Mouse (Mus musculus): ENCODE measurements around the gene Frg2f1.
A peak's percentile ranks its signal among the peaks of the same experiment; 100 is the strongest.
"Not testable (repeated sequence)": the region's sequence is repeated elsewhere in the genome, so short reads cannot be mapped to it uniquely, and the experiment has no call there.

Frg2f1 gene

DNA sequence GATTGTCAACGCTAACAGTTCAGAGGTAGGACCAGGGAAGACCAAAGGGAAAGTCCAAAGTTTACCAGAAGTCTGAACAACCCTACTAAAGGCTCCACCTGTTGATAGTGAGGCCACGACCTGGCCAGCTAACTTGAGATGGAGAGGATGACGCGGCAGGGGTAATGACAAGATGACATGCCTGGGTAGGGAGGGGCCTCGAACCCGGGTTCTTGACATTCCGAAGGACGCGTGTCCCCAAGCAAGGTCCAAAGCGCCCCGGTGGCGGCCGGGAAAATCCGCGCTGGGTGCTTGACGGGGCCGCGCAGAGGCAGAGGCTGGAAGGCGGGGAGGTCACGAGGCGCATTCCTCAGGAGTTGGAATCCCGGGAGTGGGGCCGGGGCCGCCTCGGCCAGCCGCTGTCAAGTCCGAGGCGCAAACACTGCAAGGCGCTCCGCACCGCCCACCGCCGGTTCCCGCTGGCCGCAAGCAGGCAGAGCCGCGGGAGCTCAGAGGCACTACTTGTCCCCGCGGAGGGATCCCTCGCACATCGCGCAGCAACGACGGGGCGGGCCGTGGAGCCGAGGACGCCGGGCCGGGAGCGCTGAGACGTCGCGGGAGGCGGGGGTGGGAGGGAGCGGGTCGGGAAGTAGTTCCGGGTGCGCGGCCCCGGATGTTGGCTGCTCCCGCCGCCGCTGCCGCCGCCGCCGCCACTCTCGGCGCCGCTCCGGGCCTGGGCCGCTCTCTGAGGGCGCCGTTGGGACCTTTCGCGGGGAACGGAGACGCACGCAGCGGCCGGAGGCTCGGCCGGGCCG is at the start of gene Frg2f1:
Gene Frg2f1 (minus strand): TSS at position 499 of the 794 bp plus-strand sequence.
- DNase-seq = peak; percentile 93

DNA sequence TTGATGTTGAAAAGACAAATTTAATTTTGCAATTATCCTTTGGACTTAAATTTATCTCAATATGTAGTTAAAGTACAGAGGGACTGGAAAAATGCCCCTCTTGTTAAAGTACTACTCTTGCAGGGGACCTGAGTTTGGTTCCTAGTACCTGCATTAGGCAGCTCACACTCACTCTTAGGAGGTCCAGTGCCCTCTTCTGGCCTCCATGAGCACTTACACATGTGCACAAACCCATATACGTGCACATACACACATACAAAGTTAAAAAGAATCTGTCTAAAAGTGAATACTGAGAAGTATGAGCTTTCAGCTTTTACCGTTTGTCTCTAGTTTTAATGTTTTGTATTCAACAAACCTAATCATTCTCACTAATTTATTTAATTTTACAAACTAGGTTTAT is 48.7 kb upstream of the Frg2f1 start:
- DNase-seq = no peak

DNA sequence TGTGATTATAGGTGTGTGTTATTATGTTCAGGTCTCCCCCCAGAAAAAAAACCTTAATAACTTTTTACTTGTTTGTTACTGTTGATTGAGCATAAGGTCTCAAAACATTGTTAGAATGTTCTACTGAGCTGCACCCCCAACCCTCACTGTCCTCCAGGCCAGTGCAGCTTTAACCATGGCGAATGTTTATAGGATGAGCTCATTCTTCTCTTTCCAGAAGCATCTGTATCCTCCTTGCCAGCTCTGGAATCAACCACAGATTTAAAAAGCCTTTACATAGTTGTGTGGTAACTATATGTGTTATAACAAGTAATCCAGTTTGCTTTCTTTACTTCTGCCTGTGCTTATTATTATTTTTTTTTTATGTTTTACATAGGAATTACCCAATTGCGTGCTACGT is 36.1 kb upstream of the Frg2f1 start:
- no peak for DNase-seq

DNA sequence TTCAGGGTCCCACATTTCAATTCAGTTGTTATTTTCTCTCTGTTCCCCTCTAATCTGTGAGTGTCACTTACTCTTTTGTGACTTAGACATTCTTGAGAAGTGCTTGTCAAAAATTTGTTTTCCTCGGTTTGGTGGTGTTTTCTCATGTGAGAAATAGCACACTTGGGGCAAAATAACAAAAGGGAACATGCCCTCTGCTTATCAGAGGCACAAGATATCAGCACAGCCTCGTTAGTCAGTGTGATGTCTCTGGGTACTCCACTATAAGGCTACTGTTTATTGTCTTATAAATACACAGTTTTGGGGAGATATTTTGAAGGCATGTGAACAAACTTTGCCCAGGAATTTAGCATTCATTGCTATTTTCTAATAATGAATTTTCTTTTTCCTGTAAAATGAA is 35.2 kb upstream of the Frg2f1 start:
- no peak for DNase-seq

DNA sequence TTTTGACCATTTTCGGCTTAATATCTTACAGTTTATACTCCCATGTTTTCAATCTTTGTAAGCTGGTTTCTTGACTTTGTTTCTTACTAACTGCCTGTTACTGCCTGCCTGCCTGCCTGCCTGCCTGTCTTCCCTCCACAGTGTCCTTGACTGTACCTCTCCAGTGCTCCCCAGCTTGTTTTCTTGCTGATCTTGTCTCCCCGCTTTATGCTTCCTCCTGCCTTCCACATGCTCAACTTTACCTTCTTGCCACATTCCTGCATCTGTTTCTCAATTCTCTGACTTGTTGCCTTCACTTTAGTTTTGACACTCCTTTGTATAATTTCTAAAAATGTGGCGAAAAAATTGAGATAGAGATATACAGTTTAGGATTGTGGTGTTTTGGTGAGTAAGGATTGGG is 33.4 kb upstream of the Frg2f1 start:
- DNase-seq = no peak

DNA sequence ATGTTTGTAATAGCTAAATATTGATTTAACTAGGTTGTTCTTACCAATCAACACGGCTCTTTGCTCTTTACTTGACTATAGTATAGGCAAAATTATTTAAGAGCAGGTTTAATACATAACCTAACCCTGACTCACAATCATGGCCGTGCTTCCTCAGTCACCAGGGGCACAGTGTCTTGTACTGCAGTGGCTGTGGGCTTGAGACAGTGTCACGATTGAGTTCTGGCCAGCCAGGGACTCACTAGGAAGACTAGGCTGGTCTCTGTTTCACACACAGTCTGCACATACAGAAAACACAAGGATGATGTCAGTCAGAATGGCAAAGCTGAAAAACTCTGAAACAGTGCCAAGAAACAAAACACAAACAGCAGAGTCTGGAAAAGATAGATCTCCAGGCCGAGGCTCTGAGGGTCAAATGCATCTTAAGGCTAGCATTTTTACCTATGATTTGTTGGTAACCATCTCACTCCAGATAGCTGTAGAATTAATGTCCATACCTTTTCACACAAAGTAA is 27.1 kb upstream of the Frg2f1 start:
- DNase-seq = no peak

DNA sequence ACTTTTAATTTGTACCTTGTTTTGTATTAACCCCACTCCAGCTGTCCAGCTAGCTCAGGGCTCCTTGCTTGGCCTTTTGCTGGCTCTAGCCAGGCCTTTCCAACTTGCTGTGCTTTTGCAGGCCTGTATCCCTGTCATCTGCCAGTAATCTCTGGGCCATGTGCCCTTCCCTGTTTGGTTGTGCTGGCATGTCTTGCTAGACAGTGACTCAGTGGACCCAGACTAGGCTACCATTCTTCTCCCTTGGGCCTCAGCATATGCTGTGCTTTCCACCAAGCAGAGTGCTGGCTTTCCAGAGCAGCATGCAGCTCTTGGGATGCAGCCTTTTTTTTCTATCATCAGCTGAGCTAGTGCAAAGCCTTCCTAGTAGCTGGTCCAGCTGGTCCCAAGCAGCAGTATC is 23.8 kb upstream of the Frg2f1 start:
- DNase-seq = no peak

DNA sequence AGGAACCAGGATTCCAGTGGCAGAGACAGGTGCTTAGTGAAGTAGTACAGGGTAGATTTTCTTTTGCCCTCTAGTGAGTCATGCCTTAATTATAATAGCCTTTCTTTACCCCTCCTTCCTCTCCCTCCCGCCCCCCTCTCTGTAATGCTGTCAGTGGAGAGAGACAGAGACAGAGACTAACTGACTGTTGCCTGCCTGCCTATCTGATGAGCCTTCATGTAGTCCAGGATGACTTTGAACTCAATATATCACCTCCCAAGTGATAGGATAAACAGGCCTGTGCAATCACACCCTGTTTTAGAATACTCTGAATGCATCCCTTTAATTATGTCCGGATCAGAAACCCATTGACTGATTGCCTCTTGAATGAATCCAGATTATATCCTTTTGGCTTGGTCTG is 16.1 kb upstream of the Frg2f1 start:
- DNase-seq = no peak

DNA sequence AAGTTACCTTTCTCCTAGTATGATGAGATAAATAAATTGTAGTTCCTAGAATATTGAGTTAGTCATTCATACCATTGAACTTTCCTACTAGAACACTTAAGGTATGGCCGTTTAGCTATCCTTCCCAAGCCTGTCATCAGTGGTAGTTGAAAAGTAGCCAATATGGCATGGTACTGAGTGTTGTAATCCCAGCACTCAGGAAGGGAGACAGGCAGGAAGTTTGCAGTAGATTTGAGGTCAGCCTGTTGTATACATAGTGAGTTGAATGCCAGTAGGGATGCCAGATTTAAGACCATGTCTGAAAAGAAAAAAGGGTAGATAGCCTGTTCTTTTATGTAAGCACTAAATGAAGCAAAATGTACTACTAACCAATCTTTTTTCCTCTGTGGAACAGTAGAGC is 11.5 kb upstream of the Frg2f1 start:
- no peak for DNase-seq

DNA sequence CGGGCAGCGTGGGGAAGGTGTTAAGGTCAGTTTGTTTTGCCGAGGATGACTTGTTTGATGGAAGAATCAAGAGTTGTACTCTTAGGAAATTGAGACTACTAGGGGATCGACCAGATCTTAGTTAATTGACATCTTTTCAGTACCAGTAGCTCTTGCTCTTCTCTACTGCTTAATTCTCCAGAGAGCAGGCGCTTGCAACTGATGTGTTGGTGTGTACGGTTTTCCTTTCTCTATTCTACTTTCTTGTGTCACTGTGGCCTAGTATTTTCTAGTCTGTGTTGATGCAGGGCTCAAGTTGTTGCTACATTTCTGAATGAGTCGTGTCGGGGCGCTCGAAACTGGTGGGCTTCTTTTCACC is 1.2 kb upstream of the Frg2f1 start:
- DNase-seq = no peak

DNA sequence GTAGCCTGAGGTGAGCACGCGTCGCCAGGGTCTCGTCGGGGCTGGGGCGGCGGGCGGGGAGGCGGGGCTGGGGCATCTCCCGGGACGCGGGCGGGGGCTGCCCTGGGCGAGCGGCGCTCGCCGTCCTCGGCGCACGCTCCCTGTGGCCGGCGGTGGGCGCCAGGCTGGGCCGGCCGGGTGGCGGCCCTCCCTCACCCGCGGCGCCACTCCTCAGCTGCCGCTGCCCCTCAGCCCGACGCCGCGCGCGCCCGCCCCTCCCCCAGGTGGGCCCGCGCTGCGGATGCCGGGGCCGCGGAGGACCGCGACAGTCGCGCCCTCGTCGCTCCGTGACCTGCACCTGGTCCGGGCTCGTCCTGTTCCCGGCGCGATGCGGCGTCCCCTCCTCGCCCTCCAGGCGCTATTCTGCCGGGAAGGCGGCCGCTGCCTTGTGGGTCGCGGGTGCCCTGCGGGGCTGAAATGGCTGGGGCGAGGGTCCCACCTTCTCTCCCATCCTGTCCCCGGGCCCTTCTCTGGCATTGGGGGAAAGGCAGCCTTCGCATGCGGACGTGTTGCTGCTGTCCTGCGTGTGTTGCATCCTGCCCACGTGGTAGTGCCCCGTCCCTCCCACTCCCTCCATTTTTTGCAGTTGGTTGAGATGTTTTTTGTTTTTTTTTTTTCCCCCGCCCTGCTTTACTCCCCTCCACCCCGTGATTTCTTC is 655 bp upstream of the Frg2f1 start:
- DNase-seq = peak; percentile 61

DNA sequence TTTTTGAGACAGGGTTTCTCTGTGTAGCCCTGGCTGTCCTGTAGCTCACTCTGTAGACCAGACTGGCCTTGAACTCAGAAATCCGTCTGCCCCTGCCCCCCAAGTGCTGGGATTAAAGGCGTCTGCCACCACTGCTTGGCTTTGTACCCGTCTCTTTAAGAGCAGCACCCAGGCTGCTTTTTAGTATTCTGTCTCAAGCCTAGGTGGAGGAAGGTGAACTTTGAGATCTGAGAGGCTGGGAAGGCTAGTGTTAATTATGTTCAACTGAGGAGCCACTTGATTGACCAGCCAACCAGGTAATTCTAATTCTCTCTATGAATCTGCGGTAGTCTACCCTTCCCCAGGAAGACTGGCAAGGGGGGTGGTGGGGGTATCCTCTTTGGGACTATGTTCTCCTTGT is 1.9 kb downstream of the Frg2f1 start:
- DNase-seq = no peak

DNA sequence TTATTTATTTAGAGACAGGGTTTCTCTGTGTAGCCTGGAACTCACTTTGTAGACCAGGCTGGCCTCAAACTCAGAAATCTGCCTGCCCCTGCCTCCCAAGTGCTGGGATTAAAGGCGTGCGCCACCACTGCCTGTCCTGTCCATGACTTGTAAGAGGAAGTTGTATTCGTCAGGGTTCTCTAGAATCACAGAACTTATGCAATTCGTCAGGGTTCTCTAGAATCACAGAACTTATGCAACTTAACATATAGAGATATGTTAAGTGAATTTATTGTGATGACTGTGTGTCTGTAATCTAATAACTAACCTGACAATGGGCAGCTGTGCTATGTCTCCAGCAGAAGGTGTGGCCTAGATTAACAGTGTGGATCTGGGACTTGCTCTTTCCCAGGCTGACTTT is 2.7 kb downstream of the Frg2f1 start, which contains the start of gene Foxj3:
Gene Foxj3 (plus strand): TSS at position 390 of the 400 bp plus-strand sequence.
- DNase-seq = not testable (repeated sequence)

DNA sequence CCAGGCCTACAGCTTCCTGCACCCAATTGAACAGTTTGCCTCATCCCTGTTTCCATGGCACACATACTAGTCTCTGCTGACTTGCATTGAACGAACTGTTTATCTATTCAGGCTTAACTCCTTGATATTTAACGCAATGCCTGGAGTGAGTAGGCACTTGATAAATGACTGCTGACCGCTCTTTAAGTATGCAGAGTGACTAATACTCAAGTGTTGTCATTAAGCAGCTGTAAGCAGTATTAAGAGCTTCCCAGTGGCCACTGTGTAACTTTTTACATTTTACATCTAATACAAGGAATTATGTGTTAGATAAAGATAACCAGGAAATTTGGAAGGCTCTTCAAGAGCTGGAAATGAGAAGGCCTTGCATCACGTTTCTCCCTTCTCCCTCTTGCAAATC is 4.2 kb downstream of the Frg2f1 start:
- DNase-seq = no peak

DNA sequence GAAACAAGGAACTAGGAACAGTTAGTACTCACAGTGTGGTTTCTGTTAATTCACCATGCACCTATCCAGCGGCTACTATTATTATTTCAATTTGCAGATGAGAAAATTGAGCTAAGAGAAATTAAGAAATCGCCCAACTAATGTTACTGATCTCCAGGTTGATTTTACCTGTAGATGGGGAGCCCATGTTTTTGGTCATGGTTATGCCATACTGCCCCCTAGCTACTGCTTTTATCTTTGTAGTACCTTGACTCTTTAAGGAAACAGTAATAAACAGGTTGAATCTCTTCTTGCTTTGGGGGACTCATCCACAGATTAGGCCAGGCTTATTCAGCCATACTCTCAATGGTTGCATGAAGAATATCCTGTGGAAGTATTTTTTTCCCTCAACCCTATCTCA is 7.5 kb downstream of the Frg2f1 start:
- no peak for DNase-seq

DNA sequence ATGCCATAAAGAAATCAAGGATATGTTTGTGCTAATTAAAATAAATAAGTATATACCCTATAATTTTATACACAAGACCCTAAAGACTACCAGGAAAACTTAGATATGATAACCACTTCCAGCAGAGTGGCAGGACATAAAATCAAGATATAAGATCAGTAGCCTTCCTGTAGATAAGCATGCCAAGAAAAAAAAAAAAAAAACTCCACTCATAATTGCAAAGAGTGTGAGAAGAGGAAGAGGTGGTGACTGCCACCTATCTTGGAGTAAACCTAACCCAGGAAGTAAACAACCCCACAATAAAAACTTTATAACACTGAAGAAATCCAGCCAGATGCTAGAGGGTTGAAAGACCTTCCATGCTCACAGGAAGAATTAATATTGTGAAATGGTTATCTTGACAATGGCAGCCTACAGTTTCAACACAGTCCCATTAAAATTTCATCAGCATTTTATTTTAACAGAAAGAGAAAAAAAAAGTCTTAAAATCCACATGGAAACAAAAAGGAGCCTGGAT is 12.9 kb downstream of the Frg2f1 start:
- no peak for DNase-seq

DNA sequence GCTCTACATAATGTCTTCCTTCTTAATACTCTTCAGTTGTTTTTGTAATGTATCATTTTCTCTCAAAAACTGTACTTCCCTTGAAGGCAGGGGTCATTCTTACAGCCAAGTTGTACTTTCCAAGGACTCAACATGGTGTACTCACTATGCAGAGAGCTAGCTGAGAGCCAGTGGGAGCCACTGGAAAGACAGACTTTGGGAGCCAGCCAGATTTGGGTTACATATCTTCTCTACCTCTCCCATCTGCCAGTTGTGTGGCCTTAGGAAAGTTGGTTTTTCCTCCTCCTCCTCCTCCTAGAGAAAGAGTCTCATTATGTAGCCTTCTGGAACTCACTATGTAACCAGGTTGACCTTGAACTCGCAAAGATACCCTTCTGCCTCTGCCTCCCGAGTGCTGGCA is 14.9 kb downstream of the Frg2f1 start:
- DNase-seq = no peak

DNA sequence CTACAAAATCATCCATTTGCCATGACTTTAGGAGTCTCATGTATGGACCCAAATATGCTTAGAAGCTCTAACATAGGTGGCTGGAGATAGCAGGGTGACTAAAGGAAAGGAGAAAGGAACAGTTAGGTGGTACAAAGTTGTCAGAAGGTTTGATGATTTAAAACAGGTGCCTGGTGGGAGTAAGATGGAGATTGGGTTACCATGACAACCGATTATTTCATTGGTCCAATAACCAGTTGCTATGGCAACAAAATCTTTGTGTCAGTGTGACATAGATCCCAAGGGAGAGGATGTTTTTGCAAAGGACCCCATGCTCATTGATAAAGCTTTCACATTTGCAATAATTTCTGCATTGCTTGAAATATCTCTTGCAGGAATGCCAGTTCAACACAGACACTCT is 15.3 kb downstream of the Frg2f1 start:
- no peak for DNase-seq

DNA sequence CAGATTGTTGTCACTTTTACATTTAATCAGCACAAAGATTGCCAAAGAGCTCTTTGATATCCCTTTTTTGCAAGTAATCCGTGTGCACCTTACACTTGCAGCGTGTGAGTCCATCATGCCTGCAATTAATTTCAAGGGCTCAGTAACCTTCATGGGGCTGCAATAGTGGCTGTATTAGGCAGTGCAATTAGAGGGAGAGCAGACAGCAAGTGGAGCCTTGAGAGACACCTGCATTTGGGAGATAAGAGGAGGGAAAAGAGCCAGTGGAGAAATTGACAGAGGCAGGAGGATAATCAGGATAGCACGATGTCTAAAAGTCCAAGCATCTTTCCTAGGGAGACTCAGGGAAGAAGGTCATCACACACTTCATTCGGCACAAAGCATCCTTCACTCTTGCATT is 15.8 kb downstream of the Frg2f1 start:
- DNase-seq = no peak

DNA sequence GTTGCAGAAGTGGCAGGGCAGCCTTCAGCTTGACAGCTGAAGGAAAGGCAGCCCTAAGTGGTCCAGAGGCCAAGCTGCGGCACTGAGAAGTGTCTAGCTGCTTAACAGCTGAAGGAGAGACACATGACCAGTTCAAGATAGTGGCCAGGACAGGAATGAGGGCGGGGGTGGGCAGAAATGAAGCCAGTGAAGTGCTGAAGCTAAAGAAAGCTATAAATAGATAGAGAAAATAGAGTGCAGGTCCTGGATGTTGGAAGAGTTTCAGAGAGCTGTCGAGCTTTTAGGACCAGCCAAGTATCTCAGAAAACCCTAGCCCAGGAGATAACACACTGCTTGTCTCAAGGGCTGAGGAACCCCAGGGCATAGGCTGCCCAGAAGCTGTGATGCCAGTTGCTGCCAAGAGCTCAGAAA is 26.6 kb downstream of the Frg2f1 start:
- no peak for DNase-seq

DNA sequence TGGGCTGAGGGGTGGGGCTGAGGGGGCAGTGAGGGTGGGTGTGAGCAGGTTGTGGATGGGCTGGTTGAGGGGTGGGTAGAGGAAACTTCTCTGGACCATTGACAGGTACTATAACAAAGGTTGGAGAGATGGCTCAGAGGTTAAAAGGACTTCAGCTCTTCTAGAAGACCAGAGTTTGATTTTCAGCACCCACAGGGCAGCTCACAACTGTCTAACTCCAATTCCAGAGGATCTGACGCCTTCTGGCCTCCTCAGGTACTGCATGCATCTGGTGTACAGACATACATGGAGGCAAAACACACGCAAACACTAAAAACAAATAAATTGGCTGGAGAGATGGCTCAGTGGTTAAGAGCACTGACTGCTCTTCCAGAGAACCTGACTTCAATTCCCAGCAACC is 27.7 kb downstream of the Frg2f1 start:
- no peak for DNase-seq

DNA sequence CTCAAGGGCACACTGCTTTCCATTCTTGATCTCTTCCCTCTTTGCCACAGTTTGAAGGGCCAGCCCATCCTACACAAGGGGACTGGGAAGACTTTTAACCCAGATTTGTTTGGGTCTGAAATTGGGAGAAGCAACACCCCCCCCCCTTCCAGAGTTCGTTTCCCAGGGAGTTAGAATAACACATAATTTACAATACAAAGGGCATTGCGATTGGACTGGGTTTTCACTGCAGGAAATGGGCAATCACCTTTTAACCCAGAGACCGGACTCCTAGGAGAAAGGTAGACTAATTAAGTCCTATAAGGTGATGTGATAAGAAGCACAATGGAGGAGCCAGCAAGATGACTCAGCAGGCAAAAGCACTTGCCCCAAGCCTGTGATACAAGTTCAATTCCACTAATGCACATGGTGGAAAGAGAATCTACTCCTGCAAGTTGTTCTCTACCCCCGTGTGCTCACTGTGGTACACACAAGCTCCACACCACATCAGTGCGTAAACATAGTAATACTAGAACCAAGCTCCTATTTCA is 40.9 kb downstream of the Frg2f1 start:
- no peak for DNase-seq

DNA sequence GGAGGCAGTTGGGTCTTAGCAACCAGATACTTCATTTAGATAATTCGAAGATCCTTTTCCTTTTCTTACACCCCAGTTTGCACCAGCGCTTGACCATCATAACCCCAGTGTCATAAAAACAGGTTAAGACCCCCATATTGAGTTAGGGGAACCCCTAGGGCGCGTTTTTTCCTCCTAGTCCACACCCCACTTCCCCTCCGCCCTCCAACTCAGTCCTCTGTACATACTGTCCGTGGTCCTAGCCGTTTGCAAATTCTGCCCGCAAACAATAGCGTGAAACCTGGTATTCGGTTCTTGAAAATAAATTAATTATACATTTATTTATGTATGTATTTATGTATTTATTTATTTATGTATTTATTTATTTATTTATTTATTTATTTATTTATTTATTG is 46.4 kb downstream of the Frg2f1 start:
- no peak for DNase-seq

Data from cerebellum, adult 11-12 months (tissue).